Mouse (Mus musculus): ENCODE measurements around the gene Ppp2r2c. TPM values are rescaled to one million over a fixed set of nuclear protein-coding genes. Genes with fewer than 3 reads are reported as not detected.
A peak's percentile ranks its signal among the peaks of the same experiment; 100 is the strongest.

The Ppp2r2c gene
- 64.1 and 67.0 TPM in 2 replicates for polyA plus RNA-seq (2014; fragmentation: Nextera tagmentation; extraction: Ambion mirVana)

DNA sequence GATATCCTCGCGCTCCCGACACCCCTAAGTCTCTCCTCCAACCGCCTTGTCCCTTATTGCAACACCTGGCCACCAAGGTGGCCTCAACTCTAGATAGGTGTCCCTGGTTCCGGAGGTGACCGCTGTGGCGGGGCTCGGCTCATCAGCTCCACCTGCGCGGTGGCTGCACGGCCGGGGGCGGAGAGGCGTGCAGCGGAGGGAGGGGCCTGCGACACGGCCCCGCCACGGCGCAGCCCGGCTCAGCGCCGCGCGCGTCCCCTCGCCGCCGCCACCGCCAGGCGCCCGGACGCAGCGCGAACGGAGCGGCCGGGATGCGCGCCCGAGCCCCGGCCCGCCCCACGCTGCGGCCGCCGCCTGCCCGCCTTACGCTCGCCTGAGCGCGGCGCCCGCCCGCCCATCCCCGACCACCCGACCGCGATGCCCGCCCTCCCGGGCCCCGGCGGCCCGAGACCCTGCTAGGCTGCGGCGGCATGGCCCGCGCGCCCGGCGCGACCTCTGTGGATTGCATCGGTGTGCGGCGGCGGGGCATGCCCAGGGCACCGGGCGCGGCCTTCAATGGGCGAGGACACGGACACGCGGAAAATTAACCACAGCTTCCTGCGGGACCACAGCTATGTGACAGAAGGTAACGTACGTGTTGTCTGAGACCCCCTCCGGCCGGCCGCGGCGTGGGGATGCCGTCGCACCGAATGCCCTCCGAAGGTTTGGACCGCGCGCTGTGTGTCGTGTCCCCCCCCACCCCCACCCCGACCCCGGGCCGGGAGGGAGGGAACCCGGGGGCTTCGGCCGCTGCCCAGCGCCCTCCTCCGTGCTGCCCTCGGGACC, at the start of gene Ppp2r2c:
Gene Ppp2r2c (plus strand): TSS at position 248 of the 825 bp plus-strand sequence.
- Histone ChIP-seq H3K27me3 (ENCODE audit: control insufficient read depth, insufficient read depth, low read length) (peaks cover 27% of the 10 kb centered on the region), H3K4me1 (ENCODE audit: control insufficient read depth, insufficient read depth, low read length) (0 out of 2 replicates have a peak, but pooled peaks cover 15% of the 10 kb centered on the region), H3K9me3 (ENCODE audit: control insufficient read depth, low read length) (no peaks in the 10 kb centered on the region), H3K27ac (ENCODE audit: low read depth, low read length) (peak within 1 kb of the TSS; percentile 82), H3K36me3 (ENCODE audit: control insufficient read depth, insufficient read depth, low read length) (no peaks in the 10 kb centered on the region), H3K4me3 (ENCODE audit: low read depth, low read length) (peak within 1 kb of the TSS; percentile 61), H3K9ac (replicated peaks; ENCODE audit: low read depth, low read length) (peak within 1 kb of the TSS; percentile 87), H3K4me2 (ENCODE audit: low read depth, low read length) (peak within 1 kb of the TSS; percentile 82)
- peak; percentile 79 for ATAC-seq (ENCODE audit: low read depth)
- under 1% methylated on average over 60 of the region's 108 CpGs for WGBS

DNA sequence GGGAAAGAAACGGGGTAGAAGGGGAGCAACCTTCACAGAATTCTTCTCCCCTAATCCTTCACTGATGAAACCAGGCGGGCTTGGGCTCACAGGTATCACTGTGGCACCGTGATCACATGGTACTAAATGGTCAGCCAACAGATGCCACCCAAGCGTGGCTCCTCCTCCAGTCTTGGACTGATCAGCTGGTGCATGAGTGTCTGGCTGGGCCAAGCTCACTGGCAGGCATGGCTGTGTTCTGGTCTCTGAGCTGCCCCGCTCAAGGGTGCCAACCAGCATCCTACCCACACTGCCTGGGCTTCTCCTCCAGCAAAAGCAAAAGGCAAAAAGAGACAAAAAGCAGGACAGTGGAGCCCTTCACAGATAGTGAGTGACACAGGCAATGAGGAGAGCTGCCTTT, 48.6 kb upstream of the Ppp2r2c start:
- Histone ChIP-seq H3K4me3 (ENCODE audit: low read depth, low read length) (no peak overlapping the region), H3K4me1 (ENCODE audit: control insufficient read depth, insufficient read depth, low read length) (no peaks in the 10 kb centered on the region), H3K27ac (ENCODE audit: low read depth, low read length) (no peak overlapping the region), H3K9ac (replicated peaks; ENCODE audit: low read depth, low read length) (no peak overlapping the region), H3K4me2 (ENCODE audit: low read depth, low read length) (no peak overlapping the region), H3K9me3 (ENCODE audit: control insufficient read depth, low read length) (no peaks in the 10 kb centered on the region), H3K36me3 (ENCODE audit: control insufficient read depth, insufficient read depth, low read length) (no peaks in the 10 kb centered on the region), H3K27me3 (ENCODE audit: control insufficient read depth, insufficient read depth, low read length) (no peaks in the 10 kb centered on the region)
- ATAC-seq (ENCODE audit: low read depth), result no peak
- WGBS, result 92% methylated on average over 5 of the region's 5 CpGs

DNA sequence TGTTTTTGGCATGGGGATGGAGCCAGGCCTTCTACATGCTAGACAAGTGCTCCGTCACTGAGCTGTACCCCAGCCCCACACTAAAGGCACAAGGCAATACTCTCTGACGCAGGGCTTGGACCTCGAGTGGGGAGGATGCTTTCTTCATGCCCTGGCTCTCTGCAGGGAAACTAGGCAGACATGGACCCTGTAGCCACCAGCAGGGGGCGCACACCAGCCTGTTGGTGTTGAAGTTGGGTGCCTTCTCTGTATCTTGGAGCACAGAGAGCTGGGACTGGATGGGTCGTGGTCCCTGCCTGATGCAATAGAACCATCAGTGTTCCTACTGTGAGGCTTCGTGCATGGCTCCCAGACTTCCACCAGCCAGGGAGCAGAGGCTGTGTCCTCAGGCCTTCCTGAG, 48.2 kb upstream of the Ppp2r2c start:
- no peaks in the 10 kb centered on the region for H3K9me3 ChIP-seq (ENCODE audit: control insufficient read depth, low read length)
- peak; percentile 42; the same call in 1 of the 2 replicates for ATAC-seq (ENCODE audit: low read depth)

DNA sequence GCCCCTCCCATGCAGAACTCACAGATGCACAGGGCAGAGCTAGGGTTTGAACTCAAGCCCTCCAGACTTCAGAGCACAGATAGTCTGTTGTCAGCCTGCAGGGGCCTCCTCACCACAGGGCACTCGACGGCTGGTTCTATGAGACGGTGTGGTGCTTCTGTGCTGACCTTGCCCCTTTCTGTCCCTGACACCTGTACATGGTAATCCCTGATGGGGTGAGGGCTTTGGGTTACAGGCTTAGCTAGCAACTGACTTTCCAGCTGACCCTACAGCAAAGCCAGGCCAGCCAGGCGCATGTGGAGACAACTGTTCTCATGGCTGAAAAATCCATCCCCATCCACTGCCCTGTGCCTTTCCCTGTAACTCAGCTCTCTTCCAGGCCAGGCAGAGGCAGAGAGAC, 45.4 kb upstream of the Ppp2r2c start:
- WGBS, result 89% methylated on average over 4 of the region's 4 CpGs
- H3K27ac ChIP-seq (ENCODE audit: low read depth, low read length), result no peak overlapping the region
- no peaks in the 10 kb centered on the region for H3K27me3 ChIP-seq (ENCODE audit: control insufficient read depth, insufficient read depth, low read length)
- H3K4me3 ChIP-seq (ENCODE audit: low read depth, low read length), result no peak overlapping the region
- H3K9me3 ChIP-seq (ENCODE audit: control insufficient read depth, low read length), result no peaks in the 10 kb centered on the region
- H3K4me2 ChIP-seq (ENCODE audit: low read depth, low read length), result no peak overlapping the region
- ATAC-seq (ENCODE audit: low read depth), result no peak
- no peaks in the 10 kb centered on the region for H3K4me1 ChIP-seq (ENCODE audit: control insufficient read depth, insufficient read depth, low read length)
- H3K36me3 ChIP-seq (ENCODE audit: control insufficient read depth, insufficient read depth, low read length), result no peaks in the 10 kb centered on the region
- H3K9ac ChIP-seq (replicated peaks; ENCODE audit: low read depth, low read length), result no peak overlapping the region

More for the DNA sequence above, 48.2 kb upstream of the Ppp2r2c start:
- H3K9ac ChIP-seq (replicated peaks; ENCODE audit: low read depth, low read length), result no peak overlapping the region
- WGBS, result 43% methylated on average over 6 of the region's 6 CpGs
- no peak overlapping the region for H3K4me2 ChIP-seq (ENCODE audit: low read depth, low read length)
- no peak overlapping the region for H3K27ac ChIP-seq (ENCODE audit: low read depth, low read length)
- H3K27me3 ChIP-seq (ENCODE audit: control insufficient read depth, insufficient read depth, low read length), result no peaks in the 10 kb centered on the region
- H3K4me1 ChIP-seq (ENCODE audit: control insufficient read depth, insufficient read depth, low read length), result no peaks in the 10 kb centered on the region
- no peak overlapping the region for H3K4me3 ChIP-seq (ENCODE audit: low read depth, low read length)
- H3K36me3 ChIP-seq (ENCODE audit: control insufficient read depth, insufficient read depth, low read length), result no peaks in the 10 kb centered on the region

DNA sequence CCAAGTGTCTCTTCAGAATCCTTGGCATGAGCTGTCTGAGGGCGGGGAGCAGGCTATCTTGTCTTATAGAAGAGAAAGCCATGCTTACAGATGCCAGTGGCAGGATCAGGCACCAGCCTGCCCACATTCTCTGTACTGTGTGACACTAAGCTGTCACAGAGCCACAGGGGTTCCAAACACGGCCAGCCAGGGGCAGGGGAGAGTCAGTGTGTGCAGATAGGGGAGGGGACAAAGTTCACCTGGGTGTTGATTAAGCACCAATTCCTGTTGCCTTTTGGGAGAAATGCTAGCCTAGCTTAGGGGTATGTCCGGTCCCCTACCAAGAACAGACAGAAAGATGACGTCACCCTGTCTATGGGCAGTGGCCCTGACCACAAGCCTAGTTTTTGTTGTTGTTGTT, 39.2 kb upstream of the Ppp2r2c start:
- Histone ChIP-seq H3K4me2 (ENCODE audit: low read depth, low read length) (no peak overlapping the region), H3K27ac (ENCODE audit: low read depth, low read length) (no peak overlapping the region), H3K9me3 (ENCODE audit: control insufficient read depth, low read length) (no peaks in the 10 kb centered on the region), H3K27me3 (ENCODE audit: control insufficient read depth, insufficient read depth, low read length) (no peaks in the 10 kb centered on the region), H3K4me1 (ENCODE audit: control insufficient read depth, insufficient read depth, low read length) (peaks cover 4% of the 10 kb centered on the region; the same call in 1 of the 2 replicates), H3K36me3 (ENCODE audit: control insufficient read depth, insufficient read depth, low read length) (no peaks in the 10 kb centered on the region), H3K9ac (replicated peaks; ENCODE audit: low read depth, low read length) (no peak overlapping the region), H3K4me3 (ENCODE audit: low read depth, low read length) (no peak overlapping the region)
- 82% methylated on average over 4 of the region's 4 CpGs for WGBS
- ATAC-seq (ENCODE audit: low read depth), result no peak

DNA sequence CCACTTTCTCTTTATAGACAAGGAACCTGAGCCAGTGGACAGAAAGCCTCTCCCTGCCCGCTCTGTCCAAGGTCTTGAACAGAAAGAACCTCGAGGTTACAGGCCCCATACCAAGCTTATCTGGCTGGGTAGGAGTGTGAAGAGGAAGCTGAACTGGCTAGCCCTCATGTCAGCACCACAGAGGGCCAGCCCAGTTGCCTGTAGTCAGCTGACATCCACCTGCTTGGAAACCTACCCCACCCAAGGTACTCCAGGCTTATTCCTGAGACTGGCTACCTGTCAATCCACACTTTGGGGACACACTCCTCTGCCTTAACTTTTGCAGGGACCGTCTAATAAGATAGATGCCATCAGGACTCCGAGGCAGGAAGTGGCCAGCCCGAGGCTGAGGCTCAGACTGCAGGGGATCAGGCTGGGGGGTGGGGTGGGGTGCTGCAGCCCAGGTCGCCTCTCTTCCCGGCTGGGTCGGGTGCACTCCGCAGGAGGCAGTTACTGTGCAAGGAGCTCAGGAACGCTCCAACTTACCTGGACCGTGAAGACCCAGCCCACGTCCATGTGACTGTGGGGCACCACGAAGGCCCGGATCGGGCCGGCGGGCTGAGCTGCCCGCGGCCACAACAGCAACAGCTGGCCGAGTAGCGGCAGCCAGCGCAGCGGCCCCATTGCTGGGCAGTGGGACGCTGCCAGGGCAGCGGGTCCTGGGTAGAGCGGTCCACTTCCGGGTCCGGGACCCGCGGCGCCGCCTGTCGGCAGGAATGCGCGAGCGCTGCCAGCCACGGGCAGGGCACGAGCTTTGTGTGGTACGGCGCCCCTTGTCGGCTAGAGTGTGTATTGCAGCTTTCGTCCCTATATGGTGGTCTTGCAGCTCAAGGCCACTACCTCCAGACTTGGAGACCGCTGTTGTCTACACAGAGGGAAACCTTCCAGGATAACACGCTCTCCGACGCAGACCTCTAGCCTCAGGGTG, 38.1 kb upstream of the Ppp2r2c start, which contains the start of gene Man2b2:
Gene Man2b2 (minus strand): TSS at position 741 of the 967 bp plus-strand sequence.
- Histone ChIP-seq H3K27me3 (ENCODE audit: control insufficient read depth, insufficient read depth, low read length) (no peaks in the 10 kb centered on the region), H3K9me3 (ENCODE audit: control insufficient read depth, low read length) (no peaks in the 10 kb centered on the region), H3K27ac (ENCODE audit: low read depth, low read length) (no peak within 1 kb of the TSS), H3K36me3 (ENCODE audit: control insufficient read depth, insufficient read depth, low read length) (no peaks in the 10 kb centered on the region), H3K4me3 (ENCODE audit: low read depth, low read length) (peak within 1 kb of the TSS; percentile 34), H3K4me2 (ENCODE audit: low read depth, low read length) (peak within 1 kb of the TSS; percentile 50), H3K4me1 (ENCODE audit: control insufficient read depth, insufficient read depth, low read length) (peaks cover 4% of the 10 kb centered on the region; the same call in 1 of the 2 replicates), H3K9ac (replicated peaks; ENCODE audit: low read depth, low read length) (peak within 1 kb of the TSS; percentile 43)
- WGBS, result 4% methylated on average over 45 of the region's 46 CpGs
- ATAC-seq (ENCODE audit: low read depth), result peak; percentile 87

DNA sequence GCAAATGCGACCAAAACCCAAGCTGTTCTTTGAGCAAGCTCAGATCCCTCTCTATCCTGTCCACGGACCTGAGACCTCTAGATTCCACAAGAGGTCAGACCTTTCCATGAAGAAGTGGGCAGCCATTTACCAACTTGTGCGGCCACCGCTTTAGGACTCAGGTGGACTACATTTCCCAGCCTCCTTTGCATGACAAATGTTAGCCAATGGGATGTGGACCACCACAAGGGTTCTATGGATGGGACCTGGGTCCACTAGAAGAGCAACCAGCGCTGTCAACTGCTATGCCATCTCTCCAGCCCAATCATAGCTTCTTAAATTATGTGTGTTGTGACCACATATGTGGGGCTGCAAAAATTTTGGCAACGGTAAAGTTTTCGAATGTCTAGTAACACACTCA, 37.0 kb upstream of the Ppp2r2c start:
- no peak overlapping the region; the same call in 1 of the 2 replicates for H3K4me2 ChIP-seq (ENCODE audit: low read depth, low read length)
- no peaks in the 10 kb centered on the region for H3K27me3 ChIP-seq (ENCODE audit: control insufficient read depth, insufficient read depth, low read length)
- H3K36me3 ChIP-seq (ENCODE audit: control insufficient read depth, insufficient read depth, low read length), result no peaks in the 10 kb centered on the region
- WGBS, result 61% methylated on average over 7 of the region's 7 CpGs
- ATAC-seq (ENCODE audit: low read depth), result peak; percentile 52; the same call in 1 of the 2 replicates
- no peak overlapping the region for H3K27ac ChIP-seq (ENCODE audit: low read depth, low read length)
- peaks cover 4% of the 10 kb centered on the region; the same call in 1 of the 2 replicates for H3K4me1 ChIP-seq (ENCODE audit: control insufficient read depth, insufficient read depth, low read length)
- no peaks in the 10 kb centered on the region for H3K9me3 ChIP-seq (ENCODE audit: control insufficient read depth, low read length)
- no peak overlapping the region for H3K9ac ChIP-seq (replicated peaks; ENCODE audit: low read depth, low read length)
- no peak overlapping the region for H3K4me3 ChIP-seq (ENCODE audit: low read depth, low read length)

DNA sequence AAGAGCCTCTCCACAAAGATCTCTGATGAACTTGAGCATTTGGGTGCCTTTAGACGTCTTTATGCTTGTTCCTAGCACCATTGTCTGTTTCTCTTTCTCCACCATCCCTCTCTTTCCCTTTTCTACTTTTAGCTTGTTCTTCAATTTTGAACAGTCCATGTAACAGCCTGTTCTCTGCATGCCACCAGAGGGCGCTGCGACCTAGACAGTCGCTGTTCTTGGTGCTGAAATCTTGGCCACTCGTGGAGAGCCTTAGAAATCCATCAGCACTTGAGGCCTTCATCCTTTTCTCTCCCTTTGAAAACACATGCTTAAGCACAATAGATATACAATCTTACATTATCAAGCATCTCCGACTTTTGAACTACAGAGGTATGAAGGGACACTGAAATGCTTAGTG, 32.4 kb upstream of the Ppp2r2c start:
- H3K4me1 ChIP-seq (ENCODE audit: control insufficient read depth, insufficient read depth, low read length), result no peaks in the 10 kb centered on the region; the same call in 1 of the 2 replicates
- H3K27ac ChIP-seq (ENCODE audit: low read depth, low read length), result no peak overlapping the region
- H3K4me2 ChIP-seq (ENCODE audit: low read depth, low read length), result no peak overlapping the region
- ATAC-seq (ENCODE audit: low read depth), result peak; percentile 79
- no peaks in the 10 kb centered on the region for H3K36me3 ChIP-seq (ENCODE audit: control insufficient read depth, insufficient read depth, low read length)
- H3K4me3 ChIP-seq (ENCODE audit: low read depth, low read length), result no peak overlapping the region
- H3K9ac ChIP-seq (replicated peaks; ENCODE audit: low read depth, low read length), result no peak overlapping the region
- no peaks in the 10 kb centered on the region for H3K9me3 ChIP-seq (ENCODE audit: control insufficient read depth, low read length)
- H3K27me3 ChIP-seq (ENCODE audit: control insufficient read depth, insufficient read depth, low read length), result no peaks in the 10 kb centered on the region
- under 1% methylated on average over 6 of the region's 6 CpGs for WGBS

All from neural tube, embryonic 14.5 days (tissue).